25 mouse cellular contexts compared by ENCODE assay signal in the genomic region with DNA sequence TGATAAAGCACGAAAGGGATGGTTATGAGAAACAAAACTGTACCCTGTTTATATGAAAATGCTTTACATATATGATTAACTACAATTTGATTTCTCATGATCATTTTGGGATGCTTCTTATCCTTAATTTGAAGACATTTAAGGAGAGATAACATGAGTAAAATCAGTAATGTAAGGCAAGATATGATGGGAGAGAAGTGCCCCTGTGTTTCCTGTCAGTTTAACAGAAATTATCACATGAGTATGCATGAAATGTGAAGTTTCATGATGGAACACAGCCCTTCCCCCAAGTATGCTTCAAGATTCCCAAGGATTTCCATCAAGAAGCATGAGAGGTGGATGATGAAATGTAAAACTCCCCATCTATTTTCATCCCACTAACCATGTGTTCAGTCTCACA.
"Had no signal": no experiment of that assay in that cellular context is flagged by ENCODE, and none has a peak within 500 bp of the region (broad histone marks: within the 10 kb centered on the region; RNA-seq: fewer than 3 reads in every experiment).

No protein-coding gene starts in this region.

- DNase-seq: cerebellum, adult 9-10 months; cerebellum, adult 9-11 months; cerebellum, postnatal 10 days; cerebellum, postnatal 14 days; cerebellum, postnatal 25 days; cerebellum, postnatal 36 days; embryo, embryonic 11 days; forebrain, postnatal 0 days; gastrocnemius, adult 2 months; gastrocnemius, postnatal 10 days; gastrocnemius, postnatal 14 days; gastrocnemius, postnatal 25 days; gastrocnemius, postnatal 36 days; heart, adult 11 months; heart, adult 18-20 months; heart, adult 2 months had no signal

- H3K9ac ChIP-seq: embryonic facial prominence, embryonic 12.5 days; embryonic facial prominence, embryonic 13.5 days; embryonic facial prominence, embryonic 15.5 days; forebrain, embryonic 12.5 days; forebrain, embryonic 13.5 days; forebrain, embryonic 15.5 days; forebrain, postnatal 0 days had no signal

- H3K36me3 ChIP-seq: embryonic facial prominence, embryonic 10.5 days; embryonic facial prominence, embryonic 12.5 days; embryonic facial prominence, embryonic 13.5 days; embryonic facial prominence, embryonic 15.5 days; forebrain, embryonic 10.5 days; forebrain, embryonic 12.5 days; forebrain, embryonic 15.5 days had no signal

- H3K27me3 ChIP-seq: embryonic facial prominence, embryonic 12.5 days; embryonic facial prominence, embryonic 13.5 days; embryonic facial prominence, embryonic 15.5 days; forebrain, embryonic 12.5 days; forebrain, embryonic 13.5 days; forebrain, embryonic 15.5 days had no signal

- H3K9me3 ChIP-seq: embryonic facial prominence, embryonic 10.5 days; embryonic facial prominence, embryonic 12.5 days; embryonic facial prominence, embryonic 13.5 days; embryonic facial prominence, embryonic 15.5 days; forebrain, embryonic 10.5 days; forebrain, embryonic 12.5 days; forebrain, embryonic 13.5 days; forebrain, embryonic 15.5 days had no signal

- H3K4me3 ChIP-seq: embryonic facial prominence, embryonic 10.5 days; embryonic facial prominence, embryonic 12.5 days; embryonic facial prominence, embryonic 13.5 days; embryonic facial prominence, embryonic 15.5 days; erythroblast, embryonic 14.5 days; forebrain, embryonic 10.5 days; forebrain, embryonic 12.5 days; forebrain, embryonic 13.5 days; forebrain, embryonic 15.5 days; gastrocnemius, adult 2 months; heart, adult 2 months had no signal

- H3K27ac ChIP-seq: embryonic facial prominence, embryonic 10.5 days; embryonic facial prominence, embryonic 12.5 days; embryonic facial prominence, embryonic 13.5 days; embryonic facial prominence, embryonic 15.5 days; forebrain, embryonic 10.5 days; forebrain, embryonic 12.5 days; forebrain, embryonic 13.5 days; forebrain, embryonic 15.5 days; gastrocnemius, adult 2 months; heart, adult 2 months had no signal

- H3K4me1 ChIP-seq: embryonic facial prominence, embryonic 10.5 days; embryonic facial prominence, embryonic 12.5 days; embryonic facial prominence, embryonic 13.5 days; embryonic facial prominence, embryonic 15.5 days; forebrain, embryonic 10.5 days; forebrain, embryonic 12.5 days; forebrain, embryonic 13.5 days; forebrain, embryonic 15.5 days had no signal
